Mouse (Mus musculus): ENCODE results near the gene Dmd. TPM values are rescaled to one million over a fixed set of nuclear protein-coding genes. Genes with fewer than 3 reads are reported as not detected.
A peak's percentile ranks its signal among the peaks of the same experiment; 100 is the strongest.

Dmd gene
- total and polyA plus RNA-seq, 2 experiments from 2014 or later = 17.1 to 55.1 TPM

- H3K36me3 ChIP-seq (ENCODE audit: insufficient read depth) = no peaks in the 10 kb centered on the region
- 35% methylated on average over 8 of the region's 8 CpGs for WGBS
- no peaks in the 10 kb centered on the region for H3K27me3 ChIP-seq (ENCODE audit: insufficient read depth, low read length)
- H3K4me3 ChIP-seq (ENCODE audit: low read depth, low read length) = no peak overlapping the region
- H3K4me2 ChIP-seq (ENCODE audit: low read depth) = no peak overlapping the region
- DNase-seq (no peak), ATAC-seq (no peak)
- no peaks in the 10 kb centered on the region for H3K4me1 ChIP-seq (ENCODE audit: insufficient read depth)
- no peak overlapping the region for H3K27ac ChIP-seq (ENCODE audit: low read depth, low read length)
- no peaks in the 10 kb centered on the region for H3K9me3 ChIP-seq (ENCODE audit: low read length)
- H3K9ac ChIP-seq = no peak overlapping the region
- no peak for TF ChIP-seq CTCF (IDR thresholded peaks at IDR 0.05; ENCODE audit: low read depth)
Measured at GRCm38 (mm10) chrX:85041466-85042058, 2092.9 kb downstream of the Dmd start.

GRCm38 (mm10) chrX:85046631-85047030, 2098.0 kb downstream of the Dmd start:
- WGBS = 81% methylated on average over 9 of the region's 9 CpGs
- no peaks in the 10 kb centered on the region for H3K36me3 ChIP-seq (ENCODE audit: insufficient read depth)
- no peak overlapping the region for H3K9ac ChIP-seq
- H3K27me3 ChIP-seq (ENCODE audit: insufficient read depth, low read length) = no peaks in the 10 kb centered on the region
- no peaks in the 10 kb centered on the region for H3K4me1 ChIP-seq (ENCODE audit: insufficient read depth)
- TF ChIP-seq CTCF (IDR thresholded peaks at IDR 0.05; ENCODE audit: low read depth) = no peak
- no peak overlapping the region for H3K27ac ChIP-seq (ENCODE audit: low read depth, low read length)
- DNase-seq = no peak
- H3K4me3 ChIP-seq (ENCODE audit: low read depth, low read length) = no peak overlapping the region
- no peak overlapping the region for H3K4me2 ChIP-seq (ENCODE audit: low read depth)
- no peak for ATAC-seq
- no peaks in the 10 kb centered on the region for H3K9me3 ChIP-seq (ENCODE audit: low read length)

- Histone ChIP-seq H3K36me3 (ENCODE audit: insufficient read depth) (no peaks in the 10 kb centered on the region), H3K27me3 (ENCODE audit: insufficient read depth, low read length) (no peaks in the 10 kb centered on the region), H3K9me3 (ENCODE audit: low read length) (no peaks in the 10 kb centered on the region), H3K4me1 (ENCODE audit: insufficient read depth) (no peaks in the 10 kb centered on the region), H3K4me2 (ENCODE audit: low read depth) (peak overlapping the region; percentile 53), H3K27ac (ENCODE audit: low read depth, low read length) (peak overlapping the region; percentile 40; the same call in 1 of the 2 replicates), H3K9ac (peak overlapping the region; percentile 58), H3K4me3 (ENCODE audit: low read depth, low read length) (peak overlapping the region; percentile 45)
- 22% methylated on average over 47 of the region's 47 CpGs for WGBS
- DNase-seq = peak; percentile 55
- no peak for TF ChIP-seq CTCF (IDR thresholded peaks at IDR 0.05; ENCODE audit: low read depth)
- peak; percentile 87 for ATAC-seq
Measured at GRCm38 (mm10) chrX:85048141-85049110, 2099.8 kb downstream of the Dmd start.

GRCm38 (mm10) chrX:85049593-85049992, 2100.9 kb downstream of the Dmd start:
- no peak for TF ChIP-seq CTCF (IDR thresholded peaks at IDR 0.05; ENCODE audit: low read depth)
- DNase-seq (no peak), ATAC-seq (no peak)
- Histone ChIP-seq H3K9me3 (ENCODE audit: low read length) (no peaks in the 10 kb centered on the region), H3K4me3 (ENCODE audit: low read depth, low read length) (peak overlapping the region; percentile 45), H3K4me1 (ENCODE audit: insufficient read depth) (no peaks in the 10 kb centered on the region), H3K4me2 (ENCODE audit: low read depth) (peak overlapping the region; percentile 53), H3K9ac (no peak overlapping the region), H3K36me3 (ENCODE audit: insufficient read depth) (no peaks in the 10 kb centered on the region), H3K27ac (ENCODE audit: low read depth, low read length) (no peak overlapping the region), H3K27me3 (ENCODE audit: insufficient read depth, low read length) (no peaks in the 10 kb centered on the region)
- 39% methylated on average over 3 of the region's 3 CpGs for WGBS

GRCm38 (mm10) chrX:85073602-85074001, 2124.9 kb downstream of the Dmd start:
- ATAC-seq = no peak
- Histone ChIP-seq H3K4me3 (ENCODE audit: low read depth, low read length) (no peak overlapping the region), H3K4me2 (ENCODE audit: low read depth) (no peak overlapping the region), H3K27ac (ENCODE audit: low read depth, low read length) (no peak overlapping the region), H3K9ac (no peak overlapping the region), H3K27me3 (ENCODE audit: insufficient read depth, low read length) (no peaks in the 10 kb centered on the region), H3K36me3 (ENCODE audit: insufficient read depth) (no peaks in the 10 kb centered on the region), H3K4me1 (ENCODE audit: insufficient read depth) (no peaks in the 10 kb centered on the region), H3K9me3 (ENCODE audit: low read length) (no peaks in the 10 kb centered on the region)
- no peak for DNase-seq
- WGBS = 69% methylated on average over 4 of the region's 4 CpGs
- TF ChIP-seq CTCF (IDR thresholded peaks at IDR 0.05; ENCODE audit: low read depth) = no peak

- H3K27me3 ChIP-seq (ENCODE audit: insufficient read depth, low read length) = no peaks in the 10 kb centered on the region
- no peaks in the 10 kb centered on the region for H3K36me3 ChIP-seq (ENCODE audit: insufficient read depth)
- no peak for TF ChIP-seq CTCF (IDR thresholded peaks at IDR 0.05; ENCODE audit: low read depth)
- 87% methylated on average over 1 of the region's 1 CpGs for WGBS
- no peak overlapping the region for H3K9ac ChIP-seq
- H3K4me3 ChIP-seq (ENCODE audit: low read depth, low read length) = no peak overlapping the region
- H3K9me3 ChIP-seq (ENCODE audit: low read length) = no peaks in the 10 kb centered on the region
- no peak overlapping the region for H3K27ac ChIP-seq (ENCODE audit: low read depth, low read length)
- H3K4me2 ChIP-seq (ENCODE audit: low read depth) = no peak overlapping the region
- ATAC-seq (no peak), DNase-seq (no peak)
- no peaks in the 10 kb centered on the region for H3K4me1 ChIP-seq (ENCODE audit: insufficient read depth)
Measured at GRCm38 (mm10) chrX:85076845-85077244, 2128.2 kb downstream of the Dmd start.

- Histone ChIP-seq H3K4me1 (ENCODE audit: insufficient read depth) (no peaks in the 10 kb centered on the region), H3K9ac (no peak overlapping the region), H3K4me3 (ENCODE audit: low read depth, low read length) (no peak overlapping the region), H3K27ac (ENCODE audit: low read depth, low read length) (no peak overlapping the region), H3K27me3 (ENCODE audit: insufficient read depth, low read length) (no peaks in the 10 kb centered on the region), H3K36me3 (ENCODE audit: insufficient read depth) (no peaks in the 10 kb centered on the region), H3K9me3 (ENCODE audit: low read length) (no peaks in the 10 kb centered on the region), H3K4me2 (ENCODE audit: low read depth) (no peak overlapping the region)
- DNase-seq = no peak
- TF ChIP-seq CTCF (IDR thresholded peaks at IDR 0.05; ENCODE audit: low read depth) = no peak
- WGBS = 50% methylated on average over 1 of the region's 1 CpGs
- no peak for ATAC-seq
Measured at GRCm38 (mm10) chrX:85077605-85078004, 2128.9 kb downstream of the Dmd start.

Data from forebrain, postnatal 0 days (tissue).